Mouse (Mus musculus) liver, embryonic 11.5 days (tissue): ENCODE data around the gene Cdh12. TPM values are rescaled to one million over a fixed set of nuclear protein-coding genes. Genes with fewer than 3 reads are reported as not detected.

Experiments
- ATAC-seq: fragments of 200-750 bp; cut with Nextera tagmentation; replicated peaks from 2 replicates; pipeline ENCODE4 v1.8.0; 2017; ENCODE audit warnings: moderate number of reproducible peaks, mild to moderate bottlenecking, moderate TSS enrichment, moderate library complexity; ENCODE audit not compliant: low FRiP score
- DNase-seq: peaks from one replicate; pipeline ENCODE4 v3.0.0-alpha.2; 2017; ENCODE audit warnings: low spot score
- H3K27ac ChIP-seq: fragments of 300-500 bp; sonication (generic); 2 replicates; pipeline ENCODE4 v1.5.1; 2014; ENCODE audit warnings: mild to moderate bottlenecking, low read depth, low read length, control low read depth
- H3K27me3 ChIP-seq: fragments of 300-500 bp; sonication (generic); replicated peaks from 2 replicates; pipeline ENCODE4 v1.6.1; 2014; ENCODE audit warnings: low read length, mixed read lengths; ENCODE audit not compliant: control insufficient read depth, insufficient read depth
- H3K36me3 ChIP-seq: fragments of 300-500 bp; sonication (generic); 2 replicates; pipeline ENCODE4 v1.6.1; 2014; ENCODE audit warnings: mild to moderate bottlenecking, low read length, moderate library complexity, mixed read lengths; ENCODE audit not compliant: control insufficient read depth, insufficient read depth
- H3K4me1 ChIP-seq: fragments of 300-500 bp; sonication (generic); replicated peaks from 2 replicates; pipeline ENCODE4 v1.6.1; 2014; ENCODE audit warnings: low read length, mixed read lengths; ENCODE audit not compliant: control insufficient read depth, insufficient read depth
- H3K4me2 ChIP-seq: fragments of 300-500 bp; sonication (generic); 2 replicates; pipeline ENCODE4 v1.6.1; 2014; ENCODE audit warnings: mild to moderate bottlenecking, control low read depth, moderate library complexity
- H3K4me3 ChIP-seq: fragments of 300-500 bp; sonication (generic); 2 replicates; pipeline ENCODE4 v1.5.1; 2014; ENCODE audit warnings: low read depth, low read length, control low read depth
- H3K9ac ChIP-seq: fragments of 300-500 bp; sonication (generic); 2 replicates; pipeline ENCODE4 v1.6.1; 2014; ENCODE audit warnings: low read depth, low read length, control low read depth
- H3K9me3 ChIP-seq: fragments of 300-500 bp; sonication (generic); 2 replicates; pipeline ENCODE4 v1.6.1; 2016; ENCODE audit warnings: low read length, inconsistent platforms, mixed read lengths; ENCODE audit not compliant: control insufficient read depth
- WGBS: fragments of 180-500 bp; shearing (Covaris S2); extraction: QIAGEN DNeasy Blood & Tissue Kit; methylation state at CpG from one replicate; pipeline ENCODE4 v1.1.7; 2014; 5-methylcytosine and 5-hydroxymethylcytosine counted together
- polyA plus RNA-seq: library from polyadenylated mRNA; unstranded; fragments of >200 nt; fragmentation: Nextera tagmentation; extraction: Ambion mirVana; gene quantifications from 2 replicates; pipeline ENCODE4 v1.2.1, GENCODE M21; 2014

Gene Cdh12
- polyA plus RNA-seq, 1 experiment from 2014 or later: 0.10 TPM

GRCm38 (mm10) chr15:20902568-20902967, 453.5 kb downstream of the Cdh12 start:
- no peaks in the 10 kb centered on the region for H3K9me3 ChIP-seq
- no peak overlapping the region for H3K4me2 ChIP-seq
- H3K36me3 ChIP-seq: no peaks in the 10 kb centered on the region
- ATAC-seq: no peak
- no peak overlapping the region for H3K27ac ChIP-seq
- H3K27me3 ChIP-seq: no peaks in the 10 kb centered on the region
- DNase-seq: no peak
- whole genome bisulfite sequencing: 62% methylated on average over 3 of the region's 3 CpGs
- no peaks in the 10 kb centered on the region for H3K4me1 ChIP-seq
- no peak overlapping the region for H3K4me3 ChIP-seq
- H3K9ac ChIP-seq: no peak overlapping the region

GRCm38 (mm10) chr15:20928221-20928620, 479.2 kb downstream of the Cdh12 start:
- H3K4me3 ChIP-seq: no peak overlapping the region
- H3K4me1 ChIP-seq: no peaks in the 10 kb centered on the region
- no peaks in the 10 kb centered on the region for H3K36me3 ChIP-seq
- no peak overlapping the region for H3K9ac ChIP-seq
- no peak overlapping the region for H3K27ac ChIP-seq
- DNase-seq (no peak), ATAC-seq (no peak)
- H3K27me3 ChIP-seq: no peaks in the 10 kb centered on the region
- H3K4me2 ChIP-seq: no peak overlapping the region
- H3K9me3 ChIP-seq: no peaks in the 10 kb centered on the region

- no peak overlapping the region for H3K4me3 ChIP-seq
- H3K4me1 ChIP-seq: no peaks in the 10 kb centered on the region
- DNase-seq (no peak), ATAC-seq (no peak)
- H3K27ac ChIP-seq: no peak overlapping the region
- H3K36me3 ChIP-seq: no peaks in the 10 kb centered on the region
- no peak overlapping the region for H3K4me2 ChIP-seq
- H3K27me3 ChIP-seq: no peaks in the 10 kb centered on the region
- no peaks in the 10 kb centered on the region for H3K9me3 ChIP-seq
- H3K9ac ChIP-seq: no peak overlapping the region
Measured at GRCm38 (mm10) chr15:20944000-20944399, 494.9 kb downstream of the Cdh12 start.

GRCm38 (mm10) chr15:20967463-20967862, 518.4 kb downstream of the Cdh12 start:
- H3K4me3 ChIP-seq: no peak overlapping the region
- DNase-seq (no peak), ATAC-seq (no peak)
- H3K27ac ChIP-seq: no peak overlapping the region
- no peaks in the 10 kb centered on the region for H3K9me3 ChIP-seq
- H3K4me1 ChIP-seq: no peaks in the 10 kb centered on the region
- H3K36me3 ChIP-seq: no peaks in the 10 kb centered on the region
- WGBS: 47% methylated on average over 2 of the region's 2 CpGs
- H3K27me3 ChIP-seq: no peaks in the 10 kb centered on the region
- no peak overlapping the region for H3K9ac ChIP-seq
- no peak overlapping the region for H3K4me2 ChIP-seq

- 82% methylated on average over 2 of the region's 2 CpGs for WGBS
Measured at GRCm38 (mm10) chr15:20971041-20971440, 522.0 kb downstream of the Cdh12 start.

GRCm38 (mm10) chr15:21000541-21000940, 551.5 kb downstream of the Cdh12 start:
- H3K4me3 ChIP-seq: no peak overlapping the region
- H3K27ac ChIP-seq: no peak overlapping the region
- H3K4me2 ChIP-seq: no peak overlapping the region
- H3K27me3 ChIP-seq: no peaks in the 10 kb centered on the region
- no peak for DNase-seq
- no peak overlapping the region for H3K9ac ChIP-seq
- no peaks in the 10 kb centered on the region for H3K4me1 ChIP-seq
- no peaks in the 10 kb centered on the region for H3K36me3 ChIP-seq
- 72% methylated on average over 4 of the region's 4 CpGs for WGBS
- no peaks in the 10 kb centered on the region for H3K9me3 ChIP-seq
- no peak for ATAC-seq

More at GRCm38 (mm10) chr15:20971041-20971440, 522.0 kb downstream of the Cdh12 start:
- Histone ChIP-seq H3K4me3 (no peak overlapping the region), H3K4me2 (no peak overlapping the region), H3K36me3 (no peaks in the 10 kb centered on the region), H3K27ac (no peak overlapping the region), H3K4me1 (no peaks in the 10 kb centered on the region), H3K9ac (no peak overlapping the region), H3K9me3 (no peaks in the 10 kb centered on the region), H3K27me3 (no peaks in the 10 kb centered on the region)
- no peak for ATAC-seq
- no peak for DNase-seq

- Histone ChIP-seq H3K9me3 (no peaks in the 10 kb centered on the region), H3K4me1 (no peaks in the 10 kb centered on the region), H3K36me3 (no peaks in the 10 kb centered on the region), H3K27me3 (no peaks in the 10 kb centered on the region), H3K4me3 (no peak overlapping the region), H3K9ac (no peak overlapping the region), H3K27ac (no peak overlapping the region), H3K4me2 (no peak overlapping the region)
- ATAC-seq (no peak), DNase-seq (no peak)
- WGBS: 75% methylated on average over 2 of the region's 2 CpGs
Measured at GRCm38 (mm10) chr15:21007931-21008330, 558.9 kb downstream of the Cdh12 start.

- H3K27me3 ChIP-seq: no peaks in the 10 kb centered on the region
- H3K4me1 ChIP-seq: no peaks in the 10 kb centered on the region
- DNase-seq (no peak), ATAC-seq (no peak)
- no peaks in the 10 kb centered on the region for H3K36me3 ChIP-seq
- no peak overlapping the region for H3K4me3 ChIP-seq
- 54% methylated on average over 1 of the region's 1 CpGs for WGBS
- no peak overlapping the region for H3K4me2 ChIP-seq
- no peaks in the 10 kb centered on the region for H3K9me3 ChIP-seq
- H3K27ac ChIP-seq: no peak overlapping the region
- H3K9ac ChIP-seq: no peak overlapping the region
Measured at GRCm38 (mm10) chr15:21008487-21008886, 559.4 kb downstream of the Cdh12 start.

- H3K27ac ChIP-seq: no peak overlapping the region
- WGBS: 81% methylated on average over 3 of the region's 3 CpGs
- no peak for DNase-seq
- H3K4me1 ChIP-seq: no peaks in the 10 kb centered on the region
- H3K4me3 ChIP-seq: no peak overlapping the region
- no peaks in the 10 kb centered on the region for H3K36me3 ChIP-seq
- no peak overlapping the region for H3K9ac ChIP-seq
- no peak for ATAC-seq
- H3K9me3 ChIP-seq: no peaks in the 10 kb centered on the region
- H3K27me3 ChIP-seq: no peaks in the 10 kb centered on the region
- no peak overlapping the region for H3K4me2 ChIP-seq
Measured at GRCm38 (mm10) chr15:21008969-21009368, 559.9 kb downstream of the Cdh12 start.
